Mouse (Mus musculus): Measurements from ENCODE around the gene Cntnap1.
A peak's percentile ranks its signal among the peaks of the same experiment; 100 is the strongest.

- TF ChIP-seq POLR2A (IDR thresholded peaks at IDR 0.05; ENCODE audit: borderline replicate concordance, insufficient read depth, low read length) (no peak), CTCF (IDR thresholded peaks at IDR 0.05; ENCODE audit: borderline replicate concordance, insufficient read depth, low read depth, low read length) (peak; percentile 11; the same call in 1 of the 2 replicates)
Measured at GRCm38 (mm10) chr11:101127075-101127474, 43.2 kb upstream of the Cntnap1 start.

Measured in cerebellum, adult 2 months (tissue).